Mouse (Mus musculus): ENCODE measurements at regions not wholly inside any gene's neighbourhood (a gene's known extent, or its start where the extent isn't known, plus 50 kb on each side); places are given as distances from the start of the nearest gene placed in this dataset.

GRCm38 (mm10) chr2:173457624-173458320 lies 64.6 kb upstream of the 1700021F07Rik start:
- Histone ChIP-seq H3K27me3 (no peaks in the 10 kb centered on the region), H3K36me3 (no peaks in the 10 kb centered on the region), H3K9ac (no peak overlapping the region), H3K27ac (no peak overlapping the region), H3K4me1 (no peaks in the 10 kb centered on the region), H3K9me3 (no peaks in the 10 kb centered on the region), H3K4me3 (no peak overlapping the region), H3K4me2 (replicated peaks) (no peak overlapping the region)
- ATAC-seq (ENCODE audit: insufficient number of reproducible peaks, insufficient read depth, low FRiP score, low TSS enrichment) = no peak
- 93% methylated on average over 18 of the region's 18 CpGs for WGBS

- Histone ChIP-seq H3K9ac (no peak overlapping the region), H3K4me2 (replicated peaks) (no peak overlapping the region), H3K9me3 (no peaks in the 10 kb centered on the region), H3K36me3 (no peaks in the 10 kb centered on the region), H3K27me3 (no peaks in the 10 kb centered on the region), H3K4me3 (no peak overlapping the region), H3K27ac (no peak overlapping the region), H3K4me1 (no peaks in the 10 kb centered on the region)
- 84% methylated on average over 12 of the region's 12 CpGs for WGBS
- ATAC-seq (ENCODE audit: insufficient number of reproducible peaks, insufficient read depth, low FRiP score, low TSS enrichment) = no peak
Measured at GRCm38 (mm10) chr2:173458861-173459260, 63.5 kb upstream of the 1700021F07Rik start.

- no peak for ATAC-seq (ENCODE audit: insufficient number of reproducible peaks, insufficient read depth, low FRiP score, low TSS enrichment)
Measured at GRCm38 (mm10) chr2:173463313-173463712, 59.1 kb upstream of the 1700021F07Rik start.

GRCm38 (mm10) chr2:173464562-173464961 lies 57.8 kb upstream of the 1700021F07Rik start:
- Histone ChIP-seq H3K4me3 (no peak overlapping the region), H3K27me3 (no peaks in the 10 kb centered on the region), H3K27ac (no peak overlapping the region), H3K4me2 (replicated peaks) (no peak overlapping the region), H3K4me1 (no peaks in the 10 kb centered on the region), H3K9me3 (no peaks in the 10 kb centered on the region), H3K36me3 (no peaks in the 10 kb centered on the region), H3K9ac (no peak overlapping the region)
- no peak for ATAC-seq (ENCODE audit: insufficient number of reproducible peaks, insufficient read depth, low FRiP score, low TSS enrichment)
- WGBS = 93% methylated on average over 2 of the region's 2 CpGs

More at GRCm38 (mm10) chr2:173463313-173463712, 59.1 kb upstream of the 1700021F07Rik start:
- Histone ChIP-seq H3K27me3 (no peaks in the 10 kb centered on the region), H3K4me3 (no peak overlapping the region), H3K4me1 (no peaks in the 10 kb centered on the region), H3K4me2 (replicated peaks) (no peak overlapping the region), H3K27ac (no peak overlapping the region), H3K9me3 (no peaks in the 10 kb centered on the region), H3K36me3 (no peaks in the 10 kb centered on the region), H3K9ac (no peak overlapping the region)
- 95% methylated on average over 9 of the region's 9 CpGs for WGBS

- Histone ChIP-seq H3K4me2 (replicated peaks) (no peak overlapping the region), H3K27ac (no peak overlapping the region), H3K4me3 (no peak overlapping the region), H3K9ac (no peak overlapping the region), H3K36me3 (no peaks in the 10 kb centered on the region), H3K9me3 (no peaks in the 10 kb centered on the region), H3K27me3 (no peaks in the 10 kb centered on the region), H3K4me1 (no peaks in the 10 kb centered on the region)
- ATAC-seq (ENCODE audit: insufficient number of reproducible peaks, insufficient read depth, low FRiP score, low TSS enrichment) = no peak
- 69% methylated on average over 6 of the region's 6 CpGs for WGBS
Measured at GRCm38 (mm10) chr2:173465006-173465620, 57.3 kb upstream of the 1700021F07Rik start.

GRCm38 (mm10) chr2:173468136-173468535 lies 54.2 kb upstream of the 1700021F07Rik start:
- Histone ChIP-seq H3K27me3 (no peaks in the 10 kb centered on the region), H3K36me3 (no peaks in the 10 kb centered on the region), H3K9ac (no peak overlapping the region), H3K9me3 (no peaks in the 10 kb centered on the region), H3K4me1 (no peaks in the 10 kb centered on the region), H3K4me3 (no peak overlapping the region), H3K27ac (no peak overlapping the region), H3K4me2 (replicated peaks) (no peak overlapping the region)
- WGBS = 84% methylated on average over 3 of the region's 3 CpGs
- ATAC-seq (ENCODE audit: insufficient number of reproducible peaks, insufficient read depth, low FRiP score, low TSS enrichment) = no peak

GRCm38 (mm10) chr2:173469756-173470155 lies 52.6 kb upstream of the 1700021F07Rik start:
- no peak overlapping the region for H3K27ac ChIP-seq
- no peak overlapping the region for H3K4me2 ChIP-seq (replicated peaks)
- ATAC-seq (ENCODE audit: insufficient number of reproducible peaks, insufficient read depth, low FRiP score, low TSS enrichment) = no peak
- no peak overlapping the region for H3K9ac ChIP-seq
- no peaks in the 10 kb centered on the region for H3K27me3 ChIP-seq
- 80% methylated on average over 7 of the region's 7 CpGs for WGBS
- no peaks in the 10 kb centered on the region for H3K9me3 ChIP-seq
- no peaks in the 10 kb centered on the region for H3K4me1 ChIP-seq
- no peak overlapping the region for H3K4me3 ChIP-seq
- no peaks in the 10 kb centered on the region for H3K36me3 ChIP-seq
